Mouse (Mus musculus): Measurements from ENCODE around the gene Creld2.

GRCm38 (mm10) chr15:88865061-88865460 lies 45.6 kb downstream of the Creld2 start:
- TF ChIP-seq CTCF (IDR thresholded peaks at IDR 0.05; ENCODE audit: control insufficient read depth, insufficient read depth, insufficient replicate concordance, low read depth, low read length) (no peak), POLR2A (IDR thresholded peaks at IDR 0.05; ENCODE audit: control insufficient read depth, low read depth, low read length) (no peak)

All from testis, adult 2 months (tissue).